Mouse (Mus musculus) megakaryocyte progenitor cell, adult 5-6 weeks (primary cell): ENCODE data around the gene Nudt21. TPM values are rescaled to one million over a fixed set of nuclear protein-coding genes. Genes with fewer than 3 reads are reported as not detected.
A peak's percentile ranks its signal among the peaks of the same experiment; 100 is the strongest.

Experiments
- ATAC-seq: replicated peaks from 2 replicates; pipeline ENCODE4 v1.8.0; 2016; ENCODE audit warnings: mild to moderate bottlenecking, moderate TSS enrichment, inconsistent platforms; ENCODE audit not compliant: poor library complexity
- total RNA-seq, 2 experiments: library from RNA; stranded (forward) in 1 of 2; stranded (reverse) in 1 of 2; fragments of 157-497, 149-512 nt in 1 of 2; fragments of 200-1000 nt in 1 of 2; gene quantifications; 2 replicates each; pipeline versions ENCODE4 v1.2.3 to v1.2.4; 2015 to 2017

Nudt21 gene
- total RNA-seq (2015) (112 and 114 TPM in 2 replicates), total RNA-seq (2017) (119 and 122 TPM in 2 replicates)

DNA sequence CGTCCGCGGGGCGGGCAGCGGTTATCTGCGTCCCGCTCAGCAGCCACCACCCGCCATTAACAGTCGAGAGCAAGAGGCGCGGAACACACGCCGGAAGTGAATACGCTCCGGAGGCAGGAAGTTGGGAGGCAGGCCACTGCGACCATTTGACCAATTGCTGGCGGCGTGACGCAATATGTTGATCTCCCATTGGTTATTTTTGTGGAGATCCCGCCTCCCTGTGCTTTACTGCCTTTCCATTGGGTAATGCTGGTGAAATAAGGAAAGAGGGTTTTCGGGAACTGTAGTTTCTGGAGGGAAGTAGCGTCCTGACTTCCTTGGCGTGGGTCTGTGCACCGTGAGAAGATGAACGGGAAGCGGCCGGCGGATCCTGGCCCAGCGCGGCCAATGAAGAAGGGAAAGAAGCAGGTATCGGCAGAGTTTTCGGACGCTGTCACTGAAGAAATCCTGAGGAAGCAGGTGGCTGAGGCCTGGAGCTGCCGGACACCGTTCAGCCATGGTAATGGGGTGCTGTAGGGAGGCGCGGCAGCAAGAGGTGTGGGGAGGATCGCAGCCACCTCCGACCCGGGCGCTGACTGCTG, at the start of gene Nudt21, which contains the start of gene Ogfod1:
Nudt21 (minus strand) TSS at position 88 of the 581 bp plus-strand sequence.
Ogfod1 (plus strand) TSS at position 255 of the 581 bp plus-strand sequence.
- ATAC-seq = peak; percentile 92

DNA sequence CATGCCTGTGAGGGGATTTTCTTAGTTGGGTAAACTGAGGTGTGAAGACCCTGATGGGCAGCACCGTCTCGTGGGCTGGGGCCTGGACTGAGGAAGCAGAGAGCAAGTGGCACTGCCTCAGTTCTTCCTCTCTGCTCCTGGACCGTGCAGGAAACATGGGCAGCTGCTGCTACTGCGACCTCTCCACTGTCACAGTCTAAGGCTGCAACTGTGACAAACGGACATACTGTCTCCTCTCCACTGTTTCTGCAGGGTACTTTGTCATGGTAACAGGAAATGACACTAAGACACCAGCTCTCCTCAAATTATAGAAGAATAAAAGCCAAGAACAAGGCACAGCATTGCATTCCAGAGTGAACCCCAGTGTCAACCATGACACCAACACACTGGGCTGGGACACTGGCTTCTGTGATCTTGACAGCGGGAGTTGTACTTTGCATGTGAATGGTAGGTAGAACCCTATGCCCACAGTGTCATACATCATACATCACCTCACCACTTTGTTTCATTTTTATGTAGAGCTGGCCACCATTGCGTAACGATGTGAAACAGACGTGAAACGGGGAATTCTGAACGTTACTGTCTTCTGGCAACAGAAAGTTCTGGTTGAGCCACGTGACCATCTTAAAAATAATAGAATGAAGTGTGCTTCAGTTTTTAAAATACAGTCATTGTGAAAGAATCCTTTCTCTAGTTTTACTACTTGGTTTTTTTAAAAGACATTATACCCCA, 39.8 kb upstream of the Nudt21 start:
- ATAC-seq = peak; percentile 79

DNA sequence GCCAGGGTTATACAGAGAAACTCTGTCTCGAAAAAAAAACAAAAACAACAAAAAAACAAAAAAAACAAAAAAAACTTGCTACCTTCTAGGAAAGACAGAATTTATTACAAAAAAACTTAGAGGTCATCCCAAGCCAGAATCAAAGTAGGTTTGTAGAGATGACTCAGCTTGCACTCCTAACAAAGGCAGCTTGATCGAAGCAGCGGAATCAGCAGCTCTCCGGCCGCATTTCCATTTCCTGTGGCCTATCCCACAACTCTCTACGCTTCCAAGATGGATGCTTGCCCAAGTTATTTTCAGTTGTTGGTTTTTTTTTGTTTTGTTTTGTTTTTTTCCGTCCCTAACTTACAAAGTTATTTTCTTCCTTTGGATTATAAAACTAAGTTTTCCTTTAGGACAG, 32.0 kb upstream of the Nudt21 start:
- no peak for ATAC-seq

DNA sequence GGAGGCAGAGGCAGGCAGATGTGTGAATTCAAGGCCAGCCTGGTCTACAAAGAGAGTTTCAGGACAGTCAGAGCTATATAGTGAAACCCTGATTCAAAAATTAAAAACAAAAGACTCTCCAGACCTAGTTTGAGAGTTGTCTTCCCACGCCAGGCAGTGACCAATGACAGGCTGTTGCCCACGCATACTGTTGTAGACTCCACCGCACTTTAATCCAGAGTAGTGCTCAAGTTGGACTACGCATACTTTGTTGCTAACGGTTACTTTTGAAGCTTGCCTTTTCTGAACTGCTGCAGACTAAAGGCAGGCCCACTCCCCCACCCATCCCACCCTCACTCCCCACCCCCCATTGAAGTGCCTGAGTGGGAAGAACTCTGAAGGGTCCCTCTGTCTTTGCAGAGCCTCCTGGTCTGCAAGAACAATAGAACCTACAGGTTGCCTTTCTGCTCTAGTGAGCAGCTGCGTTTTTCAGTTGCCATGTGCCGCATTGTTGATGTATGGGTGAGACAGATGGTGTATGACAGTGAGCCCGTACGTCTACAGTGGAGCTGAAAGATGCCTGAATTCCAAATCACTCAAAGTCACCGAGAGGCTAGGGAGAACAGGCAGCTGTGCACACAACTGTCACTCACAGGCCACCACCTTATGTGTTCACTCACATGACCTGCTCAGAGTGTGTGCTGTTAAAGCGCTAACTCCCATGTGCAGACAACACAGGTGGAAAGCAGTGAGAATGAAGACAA, 29.5 kb upstream of the Nudt21 start:
- no peak for ATAC-seq

DNA sequence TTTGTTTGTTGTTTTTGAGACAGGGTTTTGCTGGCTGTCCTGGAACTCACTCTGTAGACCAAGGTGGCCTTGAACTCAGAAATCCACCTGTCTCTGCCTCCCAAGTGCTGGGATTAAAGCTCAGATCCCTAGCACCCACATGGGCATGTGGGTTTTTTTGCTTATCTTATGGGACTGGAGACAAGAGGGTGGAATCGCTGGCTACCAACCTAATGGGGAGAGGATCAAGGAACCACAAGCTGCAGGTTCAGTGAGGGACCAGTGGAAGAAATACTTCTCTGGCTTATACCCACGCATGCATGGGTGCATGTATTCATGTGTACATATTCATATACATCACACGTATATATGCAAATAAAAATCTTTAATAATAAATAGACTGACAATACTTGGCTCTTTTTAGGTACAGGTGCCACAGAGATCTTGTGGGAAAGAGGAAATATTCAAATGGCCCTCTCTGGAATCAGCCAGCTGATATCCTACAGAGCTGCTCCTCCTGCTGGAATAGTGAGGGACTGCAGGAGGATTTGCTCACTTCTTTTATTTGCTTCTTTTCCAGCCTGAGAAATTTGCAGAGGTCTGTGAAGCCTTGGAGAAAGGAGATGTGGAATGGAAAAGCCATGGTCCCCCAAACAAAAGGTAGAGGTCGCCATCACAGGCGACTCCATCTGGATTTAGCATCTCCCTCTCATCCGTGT, 20.5 kb upstream of the Nudt21 start:
- peak; percentile 83 for ATAC-seq

DNA sequence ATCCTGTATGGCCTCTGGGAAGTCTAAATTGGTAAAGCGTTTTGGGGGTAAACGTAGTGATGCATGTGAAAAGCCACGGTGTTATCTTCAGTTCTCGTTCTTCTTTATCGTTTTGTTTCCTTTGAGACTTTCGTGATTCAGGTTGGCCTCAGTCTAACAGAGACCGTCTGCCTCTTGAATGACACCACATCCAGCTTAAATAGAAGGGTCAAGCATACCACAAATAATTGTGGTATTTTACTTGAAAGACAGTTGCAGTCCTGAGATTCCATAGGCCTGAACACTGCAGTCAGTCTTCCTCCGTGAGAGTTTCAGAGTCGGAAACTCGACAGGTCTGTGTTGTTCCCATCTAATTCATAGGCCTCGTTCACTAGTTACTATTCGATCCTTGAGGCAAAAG, 15.9 kb upstream of the Nudt21 start:
- ATAC-seq = no peak

DNA sequence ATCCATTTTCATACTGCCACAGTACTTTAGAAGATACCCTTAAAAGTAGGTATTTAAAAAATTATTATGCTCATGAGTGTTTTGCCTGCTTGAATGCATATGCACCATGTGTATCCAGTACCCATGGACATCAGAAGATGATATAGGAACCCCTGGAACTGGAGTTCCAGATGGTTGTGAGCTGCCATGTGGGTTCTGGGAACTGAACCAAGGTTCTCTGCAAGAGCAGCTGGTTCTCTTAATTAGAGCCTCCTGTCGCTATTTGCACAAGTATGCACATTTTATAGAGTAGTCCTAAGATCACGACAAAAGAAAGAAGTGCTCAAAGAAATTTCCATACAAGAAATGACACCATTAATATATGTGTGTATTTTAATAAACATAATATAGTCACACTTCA, 11.0 kb upstream of the Nudt21 start:
- no peak for ATAC-seq

DNA sequence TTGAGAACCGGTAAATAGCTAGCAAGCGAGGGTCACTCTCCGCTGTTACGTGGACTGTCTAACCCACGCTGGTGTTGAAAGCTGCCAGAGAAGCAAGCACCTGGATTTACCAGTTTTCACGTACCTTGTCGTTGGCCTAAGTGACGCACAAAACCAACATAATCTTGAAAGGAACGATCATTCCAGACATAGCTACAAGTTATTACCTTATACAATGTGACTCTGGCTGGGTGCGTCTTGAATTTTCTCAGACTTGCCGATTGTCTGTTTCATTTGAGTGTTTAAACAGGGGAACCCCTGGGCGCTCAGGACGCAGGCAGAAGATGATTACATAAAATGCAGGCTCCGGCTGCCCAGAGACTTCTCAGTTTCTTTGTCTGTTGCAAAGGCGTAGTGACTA, 975 bp upstream of the Nudt21 start:
- ATAC-seq = no peak

DNA sequence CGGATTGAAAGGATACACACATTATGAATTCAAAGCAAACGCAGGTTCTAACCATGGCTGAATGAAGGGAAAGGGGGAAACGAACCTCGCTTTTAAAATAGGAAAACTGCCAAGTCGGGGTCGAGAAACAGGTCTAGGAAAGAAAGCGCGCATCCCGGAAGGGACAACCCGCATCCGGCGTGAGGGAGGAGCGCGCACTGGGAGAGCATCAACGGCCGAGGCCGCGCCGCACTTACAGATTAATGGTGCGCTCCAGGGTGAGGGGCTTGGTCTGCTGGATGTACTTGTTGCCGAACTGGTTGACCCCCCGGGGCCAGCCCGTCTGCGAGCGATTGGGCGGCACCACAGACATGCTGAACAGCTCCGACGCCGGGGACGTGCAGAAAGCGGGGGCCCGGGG, 290 bp downstream of the Nudt21 start:
- peak; percentile 63 for ATAC-seq

DNA sequence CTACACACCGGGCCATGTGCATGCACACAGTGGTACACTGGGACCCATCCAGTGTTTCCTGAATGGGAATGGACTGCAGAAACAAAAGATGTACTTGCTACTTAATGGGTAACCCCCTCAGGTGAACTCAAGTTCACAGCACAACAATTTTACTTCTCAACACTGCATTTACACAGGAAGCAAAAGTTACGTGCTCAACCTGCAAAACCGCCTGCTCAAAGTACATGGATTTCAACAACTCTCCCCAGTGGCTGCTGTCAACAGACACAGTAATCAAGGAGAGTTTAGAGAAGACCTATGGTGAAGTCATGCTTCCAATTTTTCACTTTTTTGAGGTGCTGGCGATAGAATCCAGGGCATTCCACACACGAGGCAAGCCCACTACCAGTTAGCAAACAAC, 1.6 kb downstream of the Nudt21 start:
- ATAC-seq = no peak

DNA sequence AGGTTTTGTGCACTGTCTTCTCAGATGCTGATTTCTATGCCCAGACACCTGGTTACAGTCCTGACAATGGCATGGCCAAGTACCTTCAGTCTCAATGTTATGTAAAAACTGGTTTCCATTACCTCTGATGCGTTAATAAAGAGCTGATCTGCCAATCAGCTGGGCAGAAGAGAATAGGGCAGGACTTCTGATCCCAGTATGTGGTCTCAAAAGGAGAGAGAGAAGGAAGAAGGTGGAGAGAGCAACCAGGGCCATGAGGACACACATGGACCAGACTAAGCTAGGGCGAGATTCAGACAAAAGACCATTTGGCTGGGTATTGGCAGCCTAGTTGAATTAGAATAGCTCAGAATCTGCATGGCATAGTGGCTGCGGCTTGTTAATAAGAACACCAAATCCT, 3.2 kb downstream of the Nudt21 start:
- no peak for ATAC-seq

DNA sequence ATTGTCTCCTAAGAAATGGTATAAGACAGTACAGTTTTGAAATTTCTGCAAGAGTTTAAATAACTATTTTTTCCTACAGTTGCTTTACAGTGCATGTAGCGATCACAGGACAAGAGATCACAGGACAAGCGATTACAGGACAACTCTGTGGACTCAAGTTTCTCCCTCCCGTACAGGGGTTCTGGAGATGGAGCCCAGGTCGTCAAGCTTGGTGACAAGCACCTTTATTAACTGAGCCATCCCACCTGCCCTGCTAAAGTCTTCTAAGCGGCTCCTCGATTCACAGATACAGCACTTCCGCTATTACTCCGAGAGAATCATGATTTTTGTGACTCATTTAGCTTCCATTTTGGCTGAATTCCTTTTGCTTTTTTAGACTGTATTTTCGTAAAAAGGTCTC, 7.1 kb downstream of the Nudt21 start:
- no peak for ATAC-seq

DNA sequence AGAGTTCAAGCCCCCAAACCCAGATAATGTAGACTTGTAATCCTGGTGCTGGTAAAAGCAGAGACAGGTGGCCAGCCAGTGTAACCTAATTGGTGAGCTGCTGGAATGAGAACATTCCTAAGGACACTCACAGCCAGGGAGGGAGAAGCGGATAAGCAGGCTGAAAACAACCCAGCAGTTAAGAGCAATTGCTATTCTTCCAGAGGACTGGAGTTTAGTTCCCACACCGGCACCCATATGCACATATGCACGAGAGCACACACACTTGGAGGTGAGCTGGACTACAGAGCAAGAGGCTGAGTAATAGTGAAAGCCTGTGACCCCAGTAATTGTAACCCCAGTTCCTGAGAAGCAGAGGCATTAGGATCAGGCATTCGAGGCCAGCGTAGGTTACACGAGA, 12.9 kb downstream of the Nudt21 start:
- ATAC-seq = no peak

DNA sequence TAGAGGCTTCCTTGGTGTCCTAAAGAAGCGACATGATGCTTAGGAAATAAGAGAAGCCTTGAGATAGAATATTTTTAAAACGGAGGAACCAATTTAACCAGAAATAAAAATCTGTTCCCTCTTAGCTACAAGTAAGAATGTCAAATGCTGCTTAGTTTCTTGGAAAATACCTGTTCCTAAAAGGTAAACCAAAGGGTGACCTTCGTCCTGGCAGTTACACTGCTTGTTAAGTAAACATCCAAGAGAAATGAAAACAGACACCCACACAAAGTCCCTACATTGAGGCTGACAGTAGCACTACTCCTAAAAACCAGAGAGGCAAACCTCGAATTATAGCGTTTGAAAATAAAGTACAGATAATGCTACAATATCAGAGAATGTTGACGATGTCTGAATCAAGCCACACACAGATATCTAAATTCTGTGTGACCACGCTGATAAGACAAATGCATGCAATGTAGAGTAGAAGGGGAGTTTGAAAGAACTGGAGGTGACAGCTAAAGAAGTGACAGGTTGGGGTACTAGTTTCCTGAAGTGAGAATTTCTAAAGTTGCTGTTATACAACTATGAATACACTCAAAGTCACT, 23.7 kb downstream of the Nudt21 start:
- no peak for ATAC-seq

DNA sequence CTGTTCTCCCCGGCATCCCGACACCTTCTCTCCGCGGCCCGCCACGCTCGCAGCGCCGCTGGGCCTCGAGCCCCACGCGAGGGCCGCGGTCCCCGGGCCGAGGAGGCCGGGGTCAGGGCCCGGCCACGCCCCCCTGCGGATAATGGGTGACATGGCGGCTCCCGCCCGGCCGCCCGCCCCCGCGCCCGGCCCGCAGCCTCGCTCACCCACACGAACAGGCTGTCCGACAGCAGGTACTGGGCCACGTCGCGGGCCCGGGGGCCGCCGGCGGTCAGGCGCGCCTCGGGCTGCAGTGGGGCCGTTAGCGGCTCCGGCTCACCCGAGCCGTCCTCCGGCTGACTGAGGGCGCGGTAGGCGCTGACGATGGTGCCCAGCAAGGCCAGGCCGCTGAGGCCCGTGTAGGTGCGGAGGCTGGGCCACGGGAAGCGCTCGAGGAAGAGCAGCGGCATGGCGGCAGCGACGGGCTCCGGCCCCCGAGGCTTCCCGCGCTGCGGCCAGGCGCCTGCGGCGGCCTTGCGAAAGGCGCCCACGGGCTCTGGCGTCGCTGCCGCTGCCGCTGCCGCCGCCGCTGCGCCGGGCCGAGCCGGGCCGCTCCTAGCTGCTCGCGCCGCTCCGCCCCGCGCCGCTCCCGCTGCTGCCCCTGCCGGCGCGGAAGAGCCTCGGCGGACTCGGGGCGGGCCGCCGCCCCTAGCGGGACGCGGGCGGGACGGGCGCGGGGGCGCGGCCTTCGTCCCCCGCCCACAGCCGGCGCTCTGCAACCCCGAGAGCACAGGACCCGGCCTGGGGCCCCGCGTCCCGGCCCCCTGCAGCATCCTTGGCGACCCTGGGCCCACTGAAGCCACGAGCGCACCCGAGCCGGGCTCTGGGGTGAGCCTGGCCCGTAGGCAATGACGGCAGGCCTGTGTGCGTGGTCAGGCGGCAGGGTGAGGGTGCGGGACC, 24.5 kb downstream of the Nudt21 start, which contains the start of gene Amfr:
Amfr (minus strand) TSS at position 830 of the 939 bp plus-strand sequence.
- peak; percentile 66 for ATAC-seq

DNA sequence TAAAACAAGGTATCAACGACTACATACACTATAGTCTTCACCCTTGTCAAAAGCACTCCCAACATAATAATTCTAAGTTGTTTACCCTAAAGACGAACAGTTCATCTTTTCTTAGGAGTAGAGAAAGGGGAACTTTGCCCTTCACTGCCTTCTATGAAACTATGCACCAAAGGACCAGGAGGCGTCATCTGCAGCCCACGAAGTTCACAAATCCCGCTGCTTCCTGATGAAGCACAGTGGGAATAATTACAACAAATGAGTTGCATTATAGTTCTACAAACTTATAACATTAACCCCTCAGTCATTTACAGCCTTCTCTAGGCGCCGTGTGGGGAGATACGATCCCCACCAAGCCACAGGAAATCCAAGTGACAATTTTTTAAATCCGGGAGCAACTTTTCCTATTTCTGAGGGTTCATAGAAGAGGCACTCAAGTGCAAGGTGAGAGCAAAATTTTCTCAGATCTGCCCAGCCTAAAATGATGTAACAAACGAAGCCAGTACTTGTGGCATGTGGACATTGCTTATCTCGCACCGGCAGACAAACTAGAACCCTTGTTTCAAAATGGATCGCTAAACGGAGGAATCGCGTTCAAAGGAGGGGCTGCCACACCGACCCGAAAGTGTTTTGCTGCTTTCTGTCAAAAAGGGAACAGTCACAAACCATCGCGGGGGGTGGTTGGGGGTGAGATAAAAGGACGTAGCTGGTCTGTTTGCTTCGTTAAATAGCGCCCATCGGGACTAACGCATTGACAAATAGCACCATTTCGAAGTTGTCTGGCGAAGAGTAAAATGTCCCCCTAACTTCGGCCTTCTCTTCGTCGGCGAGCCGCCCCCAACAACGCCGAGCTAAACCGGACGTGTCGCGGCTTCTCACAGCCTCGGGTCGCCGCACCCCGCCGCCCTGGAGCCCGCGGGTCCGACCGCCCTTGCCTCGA, 25.5 kb downstream of the Nudt21 start:
- ATAC-seq = peak; percentile 51

DNA sequence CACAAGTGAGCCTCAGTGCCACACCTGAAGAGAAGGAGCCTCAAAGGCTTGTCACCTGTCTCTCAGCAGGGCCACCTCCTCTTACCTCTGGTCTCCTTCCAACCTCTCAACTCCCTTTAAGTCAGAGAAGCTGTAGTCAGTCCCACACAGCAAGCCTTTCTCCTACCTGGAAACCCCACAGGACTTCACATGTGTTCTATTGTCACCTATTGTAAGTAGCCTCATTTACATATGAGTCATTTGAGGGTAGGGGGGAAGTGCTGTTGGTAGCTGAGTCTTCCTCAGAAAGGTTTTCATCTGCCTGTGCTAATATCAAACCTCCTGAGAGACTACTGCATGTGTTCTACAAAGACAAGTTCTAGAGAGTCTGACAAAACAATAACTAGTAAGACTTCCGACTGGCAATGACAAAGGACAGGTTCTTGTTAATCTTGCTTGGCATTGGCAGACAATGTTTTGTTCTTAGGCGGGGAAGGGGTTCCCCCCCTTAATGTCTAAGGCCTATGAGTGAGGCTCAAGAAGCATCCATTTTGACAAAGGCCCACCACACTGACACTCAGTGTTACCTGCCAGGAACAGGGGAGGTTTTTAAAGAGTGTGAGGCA, 26.6 kb downstream of the Nudt21 start:
- no peak for ATAC-seq

DNA sequence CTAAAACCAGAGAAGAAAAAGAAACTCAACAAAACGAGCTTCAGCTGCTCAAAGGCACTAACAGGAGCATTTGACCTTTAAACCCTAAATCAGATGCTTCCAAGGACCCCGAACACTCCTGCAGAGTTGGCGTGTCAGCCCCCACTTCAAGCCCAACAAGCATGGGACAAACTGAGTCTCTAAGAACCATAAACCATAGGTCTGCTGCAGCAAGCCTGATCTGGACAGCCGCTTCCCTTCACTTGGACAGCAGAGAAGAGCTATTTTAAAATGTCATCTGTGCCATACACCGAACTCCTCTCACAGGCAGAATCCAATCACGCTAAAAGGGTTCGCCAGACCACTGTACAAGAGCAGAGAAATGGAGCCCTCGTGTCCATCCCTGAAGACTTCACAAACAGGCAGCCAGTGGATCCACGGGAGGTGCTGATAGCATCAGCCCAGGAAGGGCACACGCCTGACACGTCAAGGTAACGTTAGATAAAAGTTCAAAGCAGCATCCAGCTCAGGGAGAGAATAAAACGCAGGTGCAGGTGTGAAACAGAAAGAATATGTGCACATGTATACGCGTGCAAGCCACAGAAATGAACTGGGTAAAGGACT, 27.5 kb downstream of the Nudt21 start:
- no peak for ATAC-seq
